Mouse (Mus musculus): ENCODE data around the gene Cpe. TPM values are rescaled to one million over a fixed set of nuclear protein-coding genes. Genes with fewer than 3 reads are reported as not detected.
"Not testable (repeated sequence)": the region's sequence is repeated elsewhere in the genome, so short reads cannot be mapped to it uniquely, and the experiment has no call there.

Cpe gene
- total and polyA plus RNA-seq, 3 experiments, result 0.13 TPM; not detected in 2

GRCm38 (mm10) chr8:64671937-64672336 is 20.9 kb downstream of the Cpe start:
- Histone ChIP-seq H3K4me1 (ENCODE audit: control insufficient read depth in 1 of 2, insufficient read depth in 2 of 2) (no peaks in the 10 kb centered on the region), H3K4me2 (ENCODE audit: insufficient read depth, low read depth, poor library complexity, severe bottlenecking) (no peak overlapping the region), H3K9me3 (replicated peaks; ENCODE audit: low read length) (no peaks in the 10 kb centered on the region), H3K4me3 (replicated peaks in 1 of 3; ENCODE audit: low read depth in 2 of 3, low read length in 2 of 3, poor library complexity in 1 of 3) (no peak overlapping the region), H3K36me3 (replicated peaks in 1 of 2; ENCODE audit: control insufficient read depth in 1 of 2, insufficient read depth in 1 of 2, low read length in 1 of 2) (no peaks in the 10 kb centered on the region), H3K27ac (ENCODE audit: insufficient read depth, low read depth) (no peak overlapping the region), H3K27me3 (replicated peaks) (no peaks in the 10 kb centered on the region), H3K79me2 (replicated peaks; ENCODE audit: control insufficient read depth, extremely low read depth, insufficient read depth, poor library complexity, severe bottlenecking) (no peaks in the 10 kb centered on the region), H3K9ac (ENCODE audit: insufficient read depth, low read depth) (no peak overlapping the region)
- no peak for TF ChIP-seq NRF1 (IDR thresholded peaks at IDR 0.05; ENCODE audit: low read depth, low read length)
- TF ChIP-seq MAFK (IDR thresholded peaks at IDR 0.05; ENCODE audit: insufficient replicate concordance, low read length), result no peak
- TF ChIP-seq UBTF (IDR thresholded peaks at IDR 0.05; ENCODE audit: low read depth, low read length), result no peak
- no peak for TF ChIP-seq JUN (IDR thresholded peaks at IDR 0.05; ENCODE audit: insufficient read depth, low read depth, low read length)
- no peak for TF ChIP-seq MAZ (IDR thresholded peaks at IDR 0.05; ENCODE audit: low read depth, low read length)
- no peak for TF ChIP-seq USF1 (IDR thresholded peaks at IDR 0.05; ENCODE audit: low read depth, low read length)
- no peak for TF ChIP-seq CHD2 (IDR thresholded peaks at IDR 0.05; ENCODE audit: low read length)
- no peak for TF ChIP-seq USF2 (conservative IDR thresholded peaks at IDR 0.05; ENCODE audit: low read depth, low read length)
- no peak for TF ChIP-seq SMC3 (IDR thresholded peaks at IDR 0.05; ENCODE audit: low read depth, low read length)
- TF ChIP-seq PAX5 (IDR thresholded peaks at IDR 0.05; ENCODE audit: low read length), result no peak
- TF ChIP-seq TCF12 (IDR thresholded peaks at IDR 0.05; ENCODE audit: low read depth, low read length), result no peak
- no peak for TF ChIP-seq ETS1 (conservative IDR thresholded peaks at IDR 0.05; ENCODE audit: low read depth, low read length)
- no peak for TF ChIP-seq SIN3A (IDR thresholded peaks at IDR 0.05; ENCODE audit: low read length)
- TF ChIP-seq JUND (conservative IDR thresholded peaks at IDR 0.05; ENCODE audit: low read depth, low read length), result no peak
- TF ChIP-seq HCFC1 (IDR thresholded peaks at IDR 0.05; ENCODE audit: low read depth, low read length), result no peak
- no peak for TF ChIP-seq E2F4 (IDR thresholded peaks at IDR 0.05; ENCODE audit: insufficient replicate concordance, low read depth, low read length)
- TF ChIP-seq ELF1 (IDR thresholded peaks at IDR 0.05; ENCODE audit: low read depth, low read length), result no peak
- no peak for TF ChIP-seq GABPA (IDR thresholded peaks at IDR 0.05; ENCODE audit: insufficient replicate concordance, low read depth, low read length)
- no peak for TF ChIP-seq ZMIZ1 (IDR thresholded peaks at IDR 0.05; ENCODE audit: low read depth, low read length)
- dilution Hi-C loops (cut with MboI; ENCODE audit: extremely low pct_ligation_motif_present, extremely low pct_unique_long_range_greater_than_20kb, low sequenced_read_pairs) (no loop called here), in situ Hi-C loops (cut with MboI; ENCODE audit: low pct_ligation_motif_present, low pct_unique_long_range_greater_than_20kb, low sequenced_read_pairs) (no loop called here)
- DNase-seq (ENCODE audit: extremely low read depth), result no peak

- in situ Hi-C loops (cut with MboI; ENCODE audit: low pct_ligation_motif_present, low pct_unique_long_range_greater_than_20kb, low sequenced_read_pairs); H3K9me3 ChIP-seq (replicated peaks; ENCODE audit: low read length); H3K27ac ChIP-seq (ENCODE audit: insufficient read depth, low read depth); H3K79me2 ChIP-seq (replicated peaks; ENCODE audit: control insufficient read depth, extremely low read depth, insufficient read depth, poor library complexity, severe bottlenecking); H3K4me3 ChIP-seq (replicated peaks in 1 of 3; ENCODE audit: low read depth in 2 of 3, low read length in 2 of 3, poor library complexity in 1 of 3); dilution Hi-C loops (cut with MboI; ENCODE audit: extremely low pct_ligation_motif_present, extremely low pct_unique_long_range_greater_than_20kb, low sequenced_read_pairs); H3K36me3 ChIP-seq (replicated peaks in 1 of 2; ENCODE audit: control insufficient read depth in 1 of 2, insufficient read depth in 1 of 2, low read length in 1 of 2); H3K9ac ChIP-seq (ENCODE audit: insufficient read depth, low read depth); H3K4me2 ChIP-seq (ENCODE audit: insufficient read depth, low read depth, poor library complexity, severe bottlenecking); DNase-seq (ENCODE audit: extremely low read depth); H3K27me3 ChIP-seq (replicated peaks); H3K4me1 ChIP-seq (ENCODE audit: control insufficient read depth in 1 of 2, insufficient read depth in 2 of 2): not testable (repeated sequence)
Observed at GRCm38 (mm10) chr8:64666305-64666704, 26.5 kb downstream of the Cpe start.

Data from CH12.LX (cell line).